Mouse (Mus musculus): ENCODE results near the gene Fam167b.
A peak's percentile ranks its signal among the peaks of the same experiment; 100 is the strongest.

Fam167b gene

GRCm38 (mm10) chr4:129600233-129601158 is 22.1 kb upstream of the Fam167b start, which contains the start of the genes Eif3i and Tmem234:
Gene Eif3i (minus strand): TSS chr4:129600648.
Gene Tmem234 (plus strand): TSS chr4:129600668.
- DNase-seq = peak; percentile 85

GRCm38 (mm10) chr4:129588865-129589264 is 10.5 kb upstream of the Fam167b start:
- DNase-seq = no peak

- no peak for DNase-seq
Measured at GRCm38 (mm10) chr4:129586943-129587342, 8.6 kb upstream of the Fam167b start.

- DNase-seq = no peak
Measured at GRCm38 (mm10) chr4:129585773-129586172, 7.4 kb upstream of the Fam167b start.

GRCm38 (mm10) chr4:129584884-129585608 is 6.7 kb upstream of the Fam167b start:
- peak; percentile 91 for DNase-seq

GRCm38 (mm10) chr4:129584370-129584769 is 6.0 kb upstream of the Fam167b start:
- no peak for DNase-seq

- no peak for DNase-seq
Measured at GRCm38 (mm10) chr4:129582251-129582650, 3.9 kb upstream of the Fam167b start.

- DNase-seq = no peak
Measured at GRCm38 (mm10) chr4:129580347-129580746, 2.0 kb upstream of the Fam167b start.

GRCm38 (mm10) chr4:129577688-129578087 is 661 bp downstream of the Fam167b start:
- DNase-seq = no peak

- peak; percentile 84 for DNase-seq
Measured at GRCm38 (mm10) chr4:129576863-129577491, 1.4 kb downstream of the Fam167b start.

GRCm38 (mm10) chr4:129575171-129575844 is 3.0 kb downstream of the Fam167b start:
- no peak for DNase-seq

- DNase-seq = no peak
Measured at GRCm38 (mm10) chr4:129573430-129573829, 4.9 kb downstream of the Fam167b start, which contains the start of gene Lck. Gene Lck (minus strand): TSS chr4:129573641.

GRCm38 (mm10) chr4:129573093-129573370 is 5.3 kb downstream of the Fam167b start:
- no peak for DNase-seq

GRCm38 (mm10) chr4:129572236-129573092 is 5.9 kb downstream of the Fam167b start:
- no peak for DNase-seq

GRCm38 (mm10) chr4:129571551-129572084 is 6.7 kb downstream of the Fam167b start:
- no peak for DNase-seq

GRCm38 (mm10) chr4:129570028-129570427 is 8.3 kb downstream of the Fam167b start:
- no peak for DNase-seq

- no peak for DNase-seq
Measured at GRCm38 (mm10) chr4:129568366-129568765, 10.0 kb downstream of the Fam167b start.

GRCm38 (mm10) chr4:129565139-129565538 is 13.2 kb downstream of the Fam167b start:
- DNase-seq = no peak

GRCm38 (mm10) chr4:129563718-129564117 is 14.6 kb downstream of the Fam167b start:
- DNase-seq = no peak

GRCm38 (mm10) chr4:129561184-129561583 is 17.2 kb downstream of the Fam167b start:
- no peak for DNase-seq

- DNase-seq = no peak
Measured at GRCm38 (mm10) chr4:129558321-129558955, 19.9 kb downstream of the Fam167b start.
